Mouse (Mus musculus) MEL (cell line): ENCODE data around the gene Bcl10. TPM values are rescaled to one million over a fixed set of nuclear protein-coding genes. Genes with fewer than 3 reads are reported as not detected.

Experiments used
- DNase-seq: peaks from one replicate; pipeline ENCODE4 v3.0.0; 2011; ENCODE audit warnings: low read depth, low spot score
- H3K27ac ChIP-seq: 2 replicates; pipeline ENCODE4 v1.5.1; 2012; ENCODE audit warnings: low read depth, mild to moderate bottlenecking, control low read depth, low read length, moderate library complexity; ENCODE audit not compliant: control insufficient read depth
- H3K27me3 ChIP-seq, 2 experiments: fragments of 150-350 bp in 1 of 2; sonication (generic) in 1 of 2; 2 replicates each; pipeline ENCODE4 v1.6.1; 2012; ENCODE audit warnings: low read length in 2 of 2, mild to moderate bottlenecking in 2 of 2, improper control_type of control experiment in 1 of 2, moderate library complexity in 1 of 2; ENCODE audit not compliant: insufficient read depth in 2 of 2, control insufficient read depth in 1 of 2
- H3K36me3 ChIP-seq, 2 experiments: 2 replicates each; pipeline ENCODE4 v1.6.1; 2012 to 2014; ENCODE audit warnings: low read length in 2 of 2, improper control_type of control experiment in 1 of 2, inconsistent platforms in 1 of 2, mild to moderate bottlenecking in 1 of 2; ENCODE audit not compliant: insufficient read depth in 2 of 2, control insufficient read depth in 1 of 2
- H3K4me1 ChIP-seq, 2 experiments: fragments of 150-350 bp in 1 of 2; sonication (generic) in 1 of 2; 2 replicates each; pipeline ENCODE4 v1.6.1; 2012; ENCODE audit warnings: low read length in 2 of 2, improper control_type of control experiment in 1 of 2, mild to moderate bottlenecking in 1 of 2; ENCODE audit not compliant: insufficient read depth in 2 of 2, control insufficient read depth in 1 of 2
- H3K4me3 ChIP-seq, 2 experiments: fragments of 150-350 bp in 1 of 2; sonication (generic) in 1 of 2; 2 replicates each; pipeline ENCODE4 v1.5.1; 2012; ENCODE audit warnings: low read depth in 2 of 2, low read length in 2 of 2, mild to moderate bottlenecking in 2 of 2, moderate library complexity in 2 of 2, control low read depth in 1 of 2, improper control_type of control experiment in 1 of 2; ENCODE audit not compliant: control insufficient read depth in 1 of 2, insufficient read depth in 1 of 2
- H3K79me2 ChIP-seq: 2 replicates; pipeline ENCODE4 v1.6.1; 2012; ENCODE audit warnings: mild to moderate bottlenecking, low read length, moderate library complexity; ENCODE audit not compliant: control insufficient read depth, poor library complexity, insufficient read depth
- H3K9ac ChIP-seq: 2 replicates; pipeline ENCODE4 v1.6.1; 2012; ENCODE audit warnings: low read depth, mild to moderate bottlenecking, control low read depth, low read length, moderate library complexity; ENCODE audit not compliant: control insufficient read depth, poor library complexity, severe bottlenecking
- H3K9me3 ChIP-seq: fragments of 150-350 bp; sonication (generic); replicated peaks from 2 replicates; pipeline ENCODE4 v1.6.1; 2012; ENCODE audit warnings: mild to moderate bottlenecking, low read length, improper control_type of control experiment, moderate library complexity; ENCODE audit not compliant: insufficient read depth
- CHD1 ChIP-seq: IDR thresholded peaks from 2 replicates; pipeline ENCODE4 v1.6.1; 2012; ENCODE audit warnings: low read depth, mild to moderate bottlenecking, inconsistent platforms, low read length, improper control_type of control experiment
- CTCF ChIP-seq, 3 experiments: IDR thresholded peaks in 2 of 3; conservative IDR thresholded peaks in 1 of 3; 2 replicates each; pipeline ENCODE4 v1.5.1; 2011 to 2012; ENCODE audit warnings: low read length in 3 of 3, low read depth in 2 of 3, mild to moderate bottlenecking in 2 of 3, improper control_type of control experiment in 1 of 3, inconsistent platforms in 1 of 3, mixed read lengths in 1 of 3, moderate library complexity in 1 of 3; ENCODE audit not compliant: control insufficient read depth in 1 of 3, insufficient read depth in 1 of 3, poor library complexity in 1 of 3, severe bottlenecking in 1 of 3
- ELF1 ChIP-seq: IDR thresholded peaks from 2 replicates; pipeline ENCODE4 v1.6.1; 2014; ENCODE audit warnings: low read depth, mild to moderate bottlenecking, inconsistent platforms, low read length, improper control_type of control experiment, moderate library complexity
- EP300 ChIP-seq, 2 experiments: IDR thresholded peaks; 2 replicates each; pipeline ENCODE4 v1.6.1; 2011; ENCODE audit warnings: improper control_type of control experiment in 2 of 2, low read length in 2 of 2, low read depth in 1 of 2, mild to moderate bottlenecking in 1 of 2
- ETS1 ChIP-seq: IDR thresholded peaks from 2 replicates; pipeline ENCODE4 v1.6.1; 2012; ENCODE audit warnings: low read depth, mild to moderate bottlenecking, inconsistent platforms, low read length, improper control_type of control experiment, moderate library complexity
- GABPA ChIP-seq: IDR thresholded peaks from 2 replicates; pipeline ENCODE4 v1.6.1; 2012; ENCODE audit warnings: low read depth, mild to moderate bottlenecking, inconsistent platforms, low read length, improper control_type of control experiment, moderate library complexity
- HCFC1 ChIP-seq: IDR thresholded peaks from 2 replicates; pipeline ENCODE4 v1.6.1; 2012; ENCODE audit warnings: low read depth, mild to moderate bottlenecking, inconsistent platforms, low read length, improper control_type of control experiment, moderate library complexity
- KAT2A ChIP-seq: conservative IDR thresholded peaks from 2 replicates; pipeline ENCODE4 v1.6.1; 2012; ENCODE audit warnings: low read depth, low read length, improper control_type of control experiment, inconsistent platforms
- MAFK ChIP-seq: IDR thresholded peaks from 2 replicates; pipeline ENCODE4 v1.6.1; 2011; ENCODE audit warnings: low read depth, mild to moderate bottlenecking, low read length, improper control_type of control experiment, borderline replicate concordance
- MAZ ChIP-seq: IDR thresholded peaks from 2 replicates; pipeline ENCODE4 v1.6.1; 2012; ENCODE audit warnings: low read depth, mild to moderate bottlenecking, inconsistent platforms, low read length, improper control_type of control experiment
- MEF2A ChIP-seq: IDR thresholded peaks from 2 replicates; pipeline ENCODE4 v1.6.1; 2014; ENCODE audit warnings: low read depth, mild to moderate bottlenecking, inconsistent platforms, low read length, improper control_type of control experiment; ENCODE audit not compliant: poor library complexity, insufficient replicate concordance, severe bottlenecking; ENCODE audit errors: extremely low read depth
- MXI1 ChIP-seq: IDR thresholded peaks from 2 replicates; pipeline ENCODE4 v1.6.1; 2011; ENCODE audit warnings: mild to moderate bottlenecking, low read depth, low read length, improper control_type of control experiment
- MYC ChIP-seq: IDR thresholded peaks from 2 replicates; pipeline ENCODE4 v1.6.1; 2011; ENCODE audit warnings: low read depth, mild to moderate bottlenecking, low read length, improper control_type of control experiment, moderate library complexity
- NELFE ChIP-seq: IDR thresholded peaks from 2 replicates; pipeline ENCODE4 v1.6.1; 2011; ENCODE audit warnings: low read depth, low read length, improper control_type of control experiment
- POLR2A ChIP-seq, 2 experiments: IDR thresholded peaks; 2 replicates each; pipeline ENCODE4 v1.6.1; 2011 to 2012; ENCODE audit warnings: low read length in 2 of 2, mild to moderate bottlenecking in 2 of 2, control low read depth in 1 of 2, improper control_type of control experiment in 1 of 2, low read depth in 1 of 2, moderate library complexity in 1 of 2; ENCODE audit not compliant: control insufficient read depth in 1 of 2, insufficient read depth in 1 of 2, poor library complexity in 1 of 2
- POLR2AphosphoS2 ChIP-seq: IDR thresholded peaks from 2 replicates; pipeline ENCODE4 v1.6.1; 2011; ENCODE audit warnings: low read length, improper control_type of control experiment
- POLR2AphosphoS5 ChIP-seq: IDR thresholded peaks from 2 replicates; pipeline ENCODE4 v1.6.1; 2012; ENCODE audit warnings: low read depth, borderline replicate concordance, mild to moderate bottlenecking, inconsistent platforms, low read length, moderate library complexity, mixed read lengths
- RAD21 ChIP-seq: IDR thresholded peaks from 2 replicates; pipeline ENCODE4 v1.6.1; 2011; ENCODE audit warnings: mild to moderate bottlenecking, low read depth, low read length, improper control_type of control experiment
- RCOR1 ChIP-seq: IDR thresholded peaks from 2 replicates; pipeline ENCODE4 v1.6.1; 2012; ENCODE audit warnings: low read depth, mild to moderate bottlenecking, inconsistent platforms, low read length, improper control_type of control experiment
- SIN3A ChIP-seq: IDR thresholded peaks from 2 replicates; pipeline ENCODE4 v1.6.1; 2012; ENCODE audit warnings: low read length, improper control_type of control experiment, inconsistent platforms
- SMC3 ChIP-seq: IDR thresholded peaks from 2 replicates; pipeline ENCODE4 v1.6.1; 2011; ENCODE audit warnings: low read depth, low read length, improper control_type of control experiment
- TAL1 ChIP-seq: IDR thresholded peaks from 2 replicates; pipeline ENCODE4 v1.6.1; 2012; ENCODE audit warnings: mild to moderate bottlenecking, inconsistent platforms, low read length, moderate library complexity, mixed read lengths
- TBP ChIP-seq: IDR thresholded peaks from 2 replicates; pipeline ENCODE4 v1.8.0; 2011; ENCODE audit warnings: low read depth, low read length, improper control_type of control experiment
- TCF12 ChIP-seq: IDR thresholded peaks from 2 replicates; pipeline ENCODE4 v1.6.1; 2014; ENCODE audit warnings: low read depth, mild to moderate bottlenecking, inconsistent platforms, low read length, improper control_type of control experiment, moderate library complexity
- UBTF ChIP-seq: IDR thresholded peaks from 2 replicates; pipeline ENCODE4 v1.6.1; 2012; ENCODE audit warnings: low read depth, mild to moderate bottlenecking, inconsistent platforms, low read length, improper control_type of control experiment, moderate library complexity, borderline replicate concordance; ENCODE audit not compliant: insufficient read depth
- USF1 ChIP-seq: IDR thresholded peaks from 2 replicates; pipeline ENCODE4 v1.6.1; 2014; ENCODE audit warnings: low read depth, mild to moderate bottlenecking, inconsistent platforms, low read length, improper control_type of control experiment, moderate library complexity
- USF2 ChIP-seq, 2 experiments: IDR thresholded peaks; 2 replicates each; pipeline ENCODE4 v1.6.1; 2011 to 2012; ENCODE audit warnings: improper control_type of control experiment in 2 of 2, low read length in 2 of 2, borderline replicate concordance in 1 of 2, inconsistent platforms in 1 of 2, low read depth in 1 of 2, mild to moderate bottlenecking in 1 of 2; ENCODE audit not compliant: insufficient read depth in 1 of 2
- ZC3H11A ChIP-seq: IDR thresholded peaks from 2 replicates; pipeline ENCODE4 v1.6.1; 2012; ENCODE audit warnings: low read depth, mild to moderate bottlenecking, inconsistent platforms, low read length, improper control_type of control experiment
- ZKSCAN1 ChIP-seq: IDR thresholded peaks from 2 replicates; pipeline ENCODE4 v1.6.1; 2012; ENCODE audit warnings: low read depth, mild to moderate bottlenecking, inconsistent platforms, low read length, improper control_type of control experiment, moderate library complexity
- ZMIZ1 ChIP-seq: IDR thresholded peaks from 2 replicates; pipeline ENCODE4 v1.6.1; 2012; ENCODE audit warnings: low read depth, mild to moderate bottlenecking, inconsistent platforms, low read length, improper control_type of control experiment, moderate library complexity
- ZNF384 ChIP-seq: IDR thresholded peaks from 2 replicates; pipeline ENCODE4 v1.6.1; 2012; ENCODE audit warnings: low read depth, mild to moderate bottlenecking, inconsistent platforms, low read length, improper control_type of control experiment
- polyA plus RNA-seq, 2 experiments: library from polyadenylated mRNA; stranded (reverse) in 1 of 2; unstranded in 1 of 2; fragments of >175 nt in 1 of 2; fragments of >200 nt in 1 of 2; gene quantifications; 2 replicates each; pipeline versions ENCODE4 v1.2.1 to v1.2.4; 2012; ENCODE audit warnings: low replicate concordance in 2 of 2, low read depth in 1 of 2; ENCODE audit not compliant: insufficient read length in 2 of 2, insufficient read depth in 1 of 2, missing spikeins in 1 of 2
- total RNA-seq: library from RNA; depleted of rRNA; stranded (reverse); fragments of 300-350 nt; gene quantifications from 2 replicates; pipeline ENCODE4 v1.2.3, GENCODE M21; 2012

Gene Bcl10
- total and polyA plus RNA-seq, 3 experiments, result 25.0 to 30.4 TPM; not detected in 1

GRCm38 (mm10) chr3:145937505-145938404 lies 15.2 kb downstream of the Bcl10 start, which contains the start of gene 2410004B18Rik:
Gene 2410004B18Rik (plus strand): TSS chr3:145938014.
- Histone ChIP-seq H3K79me2 (peaks cover 20% of the 10 kb centered on the region), H3K27ac (peak within 1 kb of the TSS; percentile 16; the same call in 1 of the 2 replicates), H3K9ac (peak within 1 kb of the TSS; percentile 96), H3K36me3 (peaks cover 2 to 34% of the 10 kb centered on the region in 2 experiments; a peak in 3 of 4 replicates), H3K4me3 (peak within 1 kb of the TSS; percentile 96 to 99), H3K9me3 (no peaks in the 10 kb centered on the region), H3K27me3 (no peaks in the 10 kb centered on the region), H3K4me1 (peaks cover 3 to 23% of the 10 kb centered on the region in 2 experiments)
- no peak for TF ChIP-seq GABPA
- no peak for TF ChIP-seq MEF2A
- TF ChIP-seq TCF12, result peak; percentile 49; the same call in 1 of the 2 replicates
- no peak for TF ChIP-seq MYC
- peak; percentile 73 for TF ChIP-seq RAD21
- TF ChIP-seq POLR2AphosphoS5, result no peak
- no peak; the same call in 1 of the 2 replicates for TF ChIP-seq ZC3H11A
- TF ChIP-seq ZMIZ1, result peak; percentile 74; the same call in 1 of the 2 replicates
- peak; percentile 88 for TF ChIP-seq SIN3A
- no peak for TF ChIP-seq ZNF384
- TF ChIP-seq UBTF, result 0 out of 2 replicates have a peak, but pooled peaks have one; percentile 7
- no peak for TF ChIP-seq ZKSCAN1
- TF ChIP-seq TAL1, result no peak
- TF ChIP-seq MAZ, result peak; percentile 25; the same call in 1 of the 2 replicates
- TF ChIP-seq TBP, result peak; percentile 76; the same call in 1 of the 2 replicates
- no peak; the same call in 1 of the 2 replicates for TF ChIP-seq MXI1
- peak; percentile 91 for TF ChIP-seq NELFE
- peak; percentile 44; the same call in 1 of the 2 replicates for TF ChIP-seq KAT2A
- no peak for TF ChIP-seq USF1
- TF ChIP-seq RCOR1, result peak; percentile 54
- no peak for TF ChIP-seq CHD1
- TF ChIP-seq POLR2A (IDR thresholded peaks at IDR 0.05; ENCODE audit: control insufficient read depth in 1 of 2, insufficient read depth in 1 of 2, low read depth in 1 of 2, low read length in 2 of 2, poor library complexity in 1 of 2), result peak; percentile 89 to 93
- TF ChIP-seq EP300 (IDR thresholded peaks at IDR 0.05; ENCODE audit: low read depth in 1 of 2, low read length in 2 of 2), result peak in 1 of 2 experiments; percentile 39; a peak in 1 of 4 replicates
- no peak for TF ChIP-seq USF2 (IDR thresholded peaks at IDR 0.05; ENCODE audit: borderline replicate concordance in 1 of 2, insufficient read depth in 1 of 2, low read depth in 1 of 2, low read length in 2 of 2)
- peak; percentile 90 for TF ChIP-seq HCFC1
- peak; percentile 74 to 98 (median 95) for TF ChIP-seq CTCF (IDR thresholded peaks at IDR 0.05 in 2 of 3, conservative IDR thresholded peaks at IDR 0.05 in 1 of 3; ENCODE audit: control insufficient read depth in 1 of 3, insufficient read depth in 1 of 3, low read depth in 2 of 3, low read length in 3 of 3, poor library complexity in 1 of 3, severe bottlenecking in 1 of 3)
- peak; percentile 64 for TF ChIP-seq SMC3
- peak; percentile 78 for TF ChIP-seq POLR2AphosphoS2
- peak; percentile 99 for TF ChIP-seq ELF1
- no peak for TF ChIP-seq MAFK
- 0 out of 2 replicates have a peak, but pooled peaks have one; percentile 30 for TF ChIP-seq ETS1
- peak; percentile 93 for DNase-seq
